Mouse (Mus musculus): Measurements from ENCODE around the gene Dcdc2b.

Gene Dcdc2b

DNA sequence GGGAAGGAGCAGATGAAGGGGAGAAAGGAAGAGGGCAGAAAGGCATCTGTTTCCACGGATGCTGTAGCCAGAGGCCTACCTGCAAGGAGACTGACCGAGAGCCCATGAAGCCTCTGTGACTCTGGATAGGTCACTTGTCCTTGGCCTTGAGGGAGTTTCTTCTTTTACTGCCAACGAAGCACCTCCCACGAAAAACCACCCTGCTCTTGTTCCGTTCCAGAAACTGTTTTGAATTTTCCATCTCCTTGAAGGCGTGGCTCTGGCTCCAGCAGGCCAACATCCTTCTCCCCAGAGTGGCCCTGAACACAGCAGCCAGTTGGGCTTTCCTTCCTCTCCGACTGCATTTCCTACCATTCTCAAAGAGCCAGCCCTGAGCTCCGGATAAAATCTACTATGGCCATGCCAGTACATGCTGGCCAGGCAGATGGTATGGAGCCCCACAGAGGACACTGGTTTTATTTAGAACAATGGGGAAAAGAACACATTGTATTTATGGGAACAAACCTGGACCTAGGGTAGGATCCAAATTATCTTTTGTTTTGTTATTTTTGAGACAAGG lies 7.3 kb upstream of the Dcdc2b start:
- DNase-seq (ENCODE audit: low spot score in 2 of 2): no peak

DNA sequence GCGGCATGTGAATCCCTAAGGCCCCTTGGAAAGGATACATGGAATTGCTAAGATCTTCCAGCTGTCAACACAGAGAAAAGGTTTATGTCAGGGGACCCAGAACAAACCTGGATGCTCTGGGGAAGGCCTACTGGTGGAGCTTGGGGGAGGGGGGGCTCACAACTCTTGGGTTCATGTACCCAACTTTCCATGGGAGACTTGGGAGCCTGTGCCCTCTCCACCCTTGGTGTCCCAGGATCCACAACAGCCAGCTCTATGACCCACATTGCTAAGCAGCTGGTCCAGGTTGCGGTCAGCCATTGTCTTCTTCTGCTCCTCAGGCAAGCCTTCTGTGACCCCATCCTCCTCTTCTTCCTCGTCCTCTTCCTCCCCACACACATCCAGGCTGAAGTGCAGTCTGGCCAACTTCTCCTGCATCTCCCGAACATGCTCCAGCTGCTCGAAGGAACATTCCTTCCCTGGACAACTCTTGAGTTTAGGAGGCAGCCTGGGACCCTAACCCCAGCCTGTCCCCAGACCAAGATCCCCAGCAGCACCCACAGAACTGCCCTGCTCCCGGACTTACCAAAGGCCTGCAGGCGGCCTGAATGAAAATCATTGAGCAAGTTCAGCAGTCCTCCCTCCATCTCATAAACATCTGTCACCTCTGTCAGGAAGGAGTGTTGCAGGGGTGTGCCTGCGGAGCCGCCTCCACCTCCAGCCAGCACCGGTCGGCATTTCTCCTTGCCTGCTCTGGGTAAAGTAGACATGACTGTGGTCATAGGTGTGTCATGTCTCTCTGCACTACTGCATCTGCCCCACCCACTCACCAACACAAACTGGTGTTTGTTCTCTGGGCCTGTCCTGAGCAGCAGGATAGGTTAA lies 6.6 kb upstream of the Dcdc2b start:
- no peak for DNase-seq (ENCODE audit: low spot score in 2 of 2)

DNA sequence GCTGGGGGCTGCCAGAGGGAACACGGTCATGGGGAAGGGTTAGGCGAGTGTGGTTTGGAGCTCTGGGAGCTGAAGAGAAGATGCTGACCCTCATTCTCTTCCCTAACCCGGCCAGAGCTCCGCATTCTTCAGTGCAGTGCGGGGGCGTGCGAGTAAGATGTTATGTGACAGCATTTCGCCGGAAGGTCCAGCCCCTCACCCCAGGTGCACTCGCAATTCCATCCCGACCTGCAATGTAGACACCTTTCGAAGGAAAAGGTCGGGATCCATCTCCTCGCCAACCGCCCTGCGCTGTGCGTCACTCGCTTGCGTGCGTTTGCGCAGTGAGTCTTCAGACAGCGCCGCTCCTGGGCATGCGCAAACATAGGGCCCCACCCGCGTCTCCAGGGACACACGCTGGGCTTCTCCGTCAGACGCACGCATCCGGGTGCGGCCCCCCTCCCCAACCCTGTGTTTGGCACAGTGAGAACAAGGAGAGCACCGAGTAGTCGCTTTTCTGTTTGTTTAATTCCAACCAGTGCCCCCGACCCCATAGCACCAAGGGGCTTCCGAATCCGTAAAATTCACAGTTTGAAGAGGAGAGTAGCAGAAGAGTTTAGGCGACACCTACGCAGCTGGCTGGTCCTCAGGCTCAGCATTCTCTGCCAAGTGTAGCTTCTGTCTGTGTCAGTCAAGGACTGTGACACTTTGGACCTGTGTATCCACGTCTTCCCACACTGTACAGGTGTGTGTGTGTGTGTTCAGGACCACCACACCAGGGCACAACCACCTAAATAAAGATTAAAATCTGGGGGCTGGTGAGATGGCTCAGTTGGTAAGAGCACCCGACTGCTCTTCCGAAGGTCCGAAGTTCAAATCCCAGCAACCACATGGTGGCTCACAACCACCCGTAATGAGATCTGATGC lies 5.0 kb upstream of the Dcdc2b start, which contains the start of gene Iqcc:
TSS of gene Iqcc (minus strand) at position 314 of the 906 bp plus-strand sequence.
- DNase-seq (ENCODE audit: low spot score in 2 of 2): peak; percentile 94 to 97

DNA sequence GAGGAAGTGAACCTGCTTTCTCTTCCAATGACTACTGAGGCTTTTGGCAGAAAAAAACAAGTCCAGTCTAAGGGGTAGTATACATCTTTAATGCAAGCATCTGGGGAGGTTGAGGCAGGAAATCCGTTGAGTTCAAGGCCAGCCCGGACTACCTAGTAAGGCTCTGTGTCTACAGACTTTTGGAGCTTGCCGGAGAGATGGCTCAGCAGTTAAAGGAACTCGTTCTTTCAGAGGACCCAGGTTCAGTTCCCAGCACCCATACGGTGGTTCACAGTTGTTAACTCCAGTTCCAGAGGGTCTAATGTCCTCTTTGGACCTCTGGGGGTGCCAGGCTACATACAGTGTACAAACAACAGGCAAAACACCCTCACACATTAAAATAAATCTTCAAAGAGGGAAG lies 4.0 kb upstream of the Dcdc2b start:
- DNase-seq (ENCODE audit: low spot score in 2 of 2): no peak

DNA sequence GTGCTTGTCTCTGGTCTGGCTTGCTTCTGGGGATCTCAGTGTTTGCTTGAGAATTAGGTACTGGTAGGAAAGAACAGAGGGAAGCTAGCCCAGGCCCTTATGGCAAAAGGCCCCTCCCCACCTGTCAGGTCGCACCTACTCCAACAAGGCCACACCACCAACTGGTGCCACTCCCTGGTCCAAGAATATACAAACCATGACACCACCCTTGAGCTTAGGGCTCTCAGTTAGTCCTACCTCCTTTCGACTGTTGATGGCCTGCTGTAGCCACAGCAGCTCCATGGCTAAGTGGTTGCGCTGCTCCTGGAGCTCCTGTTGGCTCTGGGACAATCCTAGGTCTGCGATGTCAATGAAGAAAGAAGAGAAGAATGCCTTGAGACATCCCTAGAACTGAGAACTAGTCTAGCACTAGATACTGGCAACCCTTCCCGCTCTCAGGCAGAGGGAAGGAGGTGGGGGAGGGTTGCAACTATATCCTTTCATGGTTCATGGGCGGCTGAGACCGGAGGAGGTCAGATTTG lies 3.1 kb upstream of the Dcdc2b start:
- no peak for DNase-seq (ENCODE audit: low spot score in 2 of 2)

DNA sequence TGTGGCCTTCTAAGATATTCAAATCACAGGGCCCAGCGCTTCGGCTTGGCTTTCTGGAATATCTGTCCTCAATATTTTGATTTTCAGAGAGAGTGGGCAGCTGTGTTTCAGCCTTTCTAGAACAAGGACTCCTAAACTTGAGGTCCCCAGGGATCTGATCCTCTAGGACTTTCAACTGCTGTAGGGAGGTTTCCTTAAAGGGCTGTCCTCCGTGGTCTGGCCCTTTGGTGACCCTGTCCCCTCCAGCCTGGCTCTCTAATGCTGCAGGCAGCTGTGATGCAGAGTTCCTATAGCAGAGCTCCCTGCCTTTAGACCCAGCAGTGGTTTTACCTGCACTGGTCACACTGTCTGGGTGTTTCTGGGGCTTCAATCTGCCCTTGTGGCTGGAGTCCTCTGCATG lies 2.6 kb upstream of the Dcdc2b start:
- no peak for DNase-seq (ENCODE audit: low spot score in 2 of 2)

DNA sequence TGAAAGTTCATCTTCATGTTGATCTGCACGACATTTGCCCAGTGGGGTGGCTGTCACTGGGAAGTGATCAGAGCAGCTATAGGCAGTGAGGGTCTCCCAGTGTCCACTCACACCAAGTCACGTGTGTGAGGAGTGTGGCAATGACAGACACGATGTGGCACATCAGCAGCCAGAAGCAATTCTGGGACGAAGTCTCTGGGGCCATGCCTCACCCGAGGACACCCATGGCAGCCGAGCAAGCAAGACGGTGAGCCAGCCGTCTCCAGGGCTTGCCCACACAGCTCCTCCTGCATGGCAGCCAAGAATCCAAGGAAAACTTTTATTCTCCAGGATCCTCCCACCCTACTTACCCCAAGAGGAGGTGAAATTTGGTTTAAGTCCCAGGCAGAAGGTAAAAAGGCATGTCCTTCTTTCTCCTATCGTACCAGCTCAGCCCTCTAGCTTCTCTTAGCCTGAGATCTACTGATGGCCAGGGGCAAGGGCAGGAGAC lies 1.8 kb upstream of the Dcdc2b start:
- no peak for DNase-seq (ENCODE audit: low spot score in 2 of 2)

DNA sequence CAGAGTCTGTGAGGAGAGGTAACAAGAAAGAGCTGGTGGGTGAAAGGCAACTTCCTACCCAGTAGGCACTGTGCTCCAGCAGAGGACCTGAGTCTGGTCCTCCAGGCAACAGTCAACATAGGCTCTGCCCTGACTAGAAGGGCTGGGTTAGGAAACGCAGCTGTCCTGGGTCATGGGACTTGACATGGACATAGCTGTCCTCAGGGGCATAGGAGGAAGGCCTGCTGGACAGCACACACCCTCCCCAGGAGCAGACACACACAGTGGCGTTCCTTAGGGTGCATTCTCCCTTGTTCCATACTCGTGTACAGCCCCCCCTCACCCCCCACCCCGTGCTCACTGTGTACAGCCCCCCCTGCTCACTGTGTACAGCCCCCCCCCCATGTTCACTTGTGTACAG lies 3.6 kb downstream of the Dcdc2b start:
- DNase-seq (ENCODE audit: low spot score in 2 of 2): no peak

DNA sequence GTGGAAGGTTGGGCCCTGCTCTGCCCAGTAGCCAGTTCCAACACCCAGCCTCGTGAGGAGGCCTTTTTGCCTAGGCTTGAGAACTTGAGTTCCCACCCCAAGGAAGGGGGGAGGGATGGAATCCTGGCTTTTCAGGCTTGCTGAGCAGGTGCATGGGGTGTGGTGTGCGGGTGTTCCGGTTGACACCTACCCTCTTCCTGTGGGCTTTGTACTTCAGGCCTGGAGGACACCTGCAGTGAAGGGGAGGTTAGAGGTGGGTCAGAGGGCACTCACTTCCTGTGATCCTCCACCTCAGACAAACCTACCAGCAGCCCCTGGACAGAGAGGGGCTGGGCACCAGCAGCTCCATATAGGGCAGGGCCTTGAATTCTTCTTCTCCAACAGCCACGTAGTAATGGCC lies 4.0 kb downstream of the Dcdc2b start:
- no peak for DNase-seq (ENCODE audit: low spot score in 2 of 2)

DNA sequence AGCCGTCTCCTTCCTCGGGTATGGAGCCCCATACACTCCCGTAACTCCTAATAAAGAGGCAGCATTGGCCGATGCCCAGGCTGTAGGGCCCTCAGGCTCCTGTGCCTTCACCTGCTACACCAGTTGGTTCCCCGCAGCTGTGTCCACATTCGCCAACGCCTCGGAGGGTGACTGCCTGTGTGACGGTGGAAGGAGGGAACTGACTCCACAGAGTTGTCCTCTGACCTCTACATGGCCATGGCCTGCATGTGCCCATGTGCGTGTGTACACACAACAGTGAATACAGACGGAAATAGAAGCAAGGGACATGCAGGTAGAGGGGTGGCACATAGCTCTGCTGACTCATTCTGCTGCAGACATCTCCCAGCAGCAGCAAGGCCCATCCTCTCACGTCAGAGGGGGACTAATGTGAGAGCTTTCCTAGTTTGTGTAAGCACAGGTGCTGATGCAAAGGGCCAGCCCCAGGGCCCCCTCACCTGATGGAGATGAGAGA lies 4.9 kb downstream of the Dcdc2b start:
- peak in 1 of 2 experiments; percentile 67 for DNase-seq (ENCODE audit: low spot score in 2 of 2)

DNA sequence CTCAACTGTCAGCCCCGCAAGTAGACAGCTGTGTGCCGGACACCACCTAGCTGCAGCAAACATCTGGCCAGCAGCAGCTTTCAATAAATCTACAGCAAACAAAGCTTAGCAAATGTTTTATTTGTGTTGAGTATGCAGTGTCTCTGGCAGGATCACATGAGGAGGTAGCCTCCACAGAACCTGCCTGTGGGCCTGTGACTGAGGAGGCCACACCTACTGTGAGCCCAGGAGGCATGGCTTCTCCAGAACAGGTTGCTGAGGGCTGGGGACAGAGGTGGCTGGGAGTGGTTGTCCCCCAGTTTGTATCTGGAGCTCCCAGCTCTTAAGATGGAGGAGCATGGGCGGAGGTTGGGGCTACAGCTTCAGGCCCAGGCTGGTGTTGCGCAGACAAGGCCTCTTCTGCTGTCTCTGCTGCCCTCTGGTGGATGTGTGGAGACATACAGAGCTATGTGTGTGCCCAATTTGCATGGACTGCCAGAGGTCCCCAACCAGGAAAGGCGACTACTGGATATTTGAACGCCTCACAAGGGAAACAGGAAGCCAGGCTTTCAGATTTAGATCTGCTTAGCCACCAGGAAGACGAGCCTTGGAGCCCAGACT lies 5.5 kb downstream of the Dcdc2b start:
- DNase-seq (ENCODE audit: low spot score in 2 of 2): peak; percentile 85 to 93

DNA sequence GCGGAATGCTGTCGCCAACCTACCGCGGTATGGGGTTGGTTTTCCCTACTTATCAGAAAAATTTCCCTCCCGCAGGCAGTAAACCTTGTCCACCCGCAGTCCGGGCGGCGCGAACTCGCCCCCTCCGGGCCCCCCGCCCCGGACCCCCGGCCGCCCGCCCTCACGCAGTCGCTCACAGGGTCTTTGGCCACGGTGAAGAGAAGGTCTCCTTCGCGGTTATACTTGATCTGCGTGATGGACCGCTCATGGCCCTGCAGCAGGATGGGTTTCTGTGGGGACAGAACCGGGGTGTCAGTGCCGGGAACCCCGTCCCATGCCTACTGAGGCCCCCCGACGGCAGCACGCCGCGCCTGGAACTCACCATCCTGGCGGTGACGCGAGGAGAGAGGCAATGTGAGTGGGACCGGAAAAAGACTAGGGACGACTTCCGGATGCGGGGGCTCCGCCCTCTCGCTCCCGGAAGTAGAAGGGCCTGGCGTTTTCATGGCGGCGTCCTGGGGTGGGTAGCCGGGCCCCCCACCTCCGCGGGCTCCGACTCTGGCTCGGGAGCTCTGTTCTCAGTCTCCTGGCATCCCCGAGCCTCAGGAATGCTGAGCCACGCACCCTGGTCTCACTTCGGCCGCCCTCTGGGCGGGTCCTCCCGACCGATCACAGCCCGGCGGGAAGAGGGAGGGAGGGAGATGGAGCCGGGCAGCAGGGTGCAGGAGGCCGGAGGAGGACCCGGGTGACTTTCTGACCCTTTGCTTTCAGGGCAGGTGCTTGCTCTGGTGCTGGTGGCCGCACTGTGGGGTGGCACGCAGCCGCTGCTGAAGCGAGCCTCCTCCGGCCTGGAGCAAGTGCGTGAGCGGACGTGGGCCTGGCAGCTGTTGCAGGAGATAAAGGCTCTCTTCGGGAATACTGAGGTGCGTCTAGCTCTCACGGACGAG lies 13.6 kb downstream of the Dcdc2b start, which contains the start of the genes Eif3i and Tmem234:
TSS of gene Eif3i (minus strand) at position 416 of the 926 bp plus-strand sequence.
TSS of gene Tmem234 (plus strand) at position 436 of the 926 bp plus-strand sequence.
- DNase-seq (ENCODE audit: low spot score in 2 of 2): peak; percentile 83 to 90

DNA sequence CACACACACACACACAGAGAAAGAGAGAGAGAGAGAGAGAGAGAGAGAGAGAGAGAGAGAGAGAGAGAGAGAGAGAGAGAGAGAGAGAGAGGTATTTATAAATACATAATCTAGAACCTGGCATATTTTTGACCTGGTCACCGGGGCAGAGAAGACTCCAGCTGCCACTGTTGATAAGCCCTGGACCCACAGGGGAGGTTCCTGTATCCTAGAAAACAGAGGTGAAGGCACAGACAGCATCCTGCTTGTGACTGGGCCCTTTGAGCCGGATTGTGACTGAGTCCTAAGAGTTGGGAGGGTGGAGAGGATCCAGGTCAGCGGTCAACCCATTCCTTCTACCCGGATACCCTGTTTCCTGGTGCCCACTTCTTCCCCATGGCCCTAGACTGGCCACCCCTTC lies 25.2 kb downstream of the Dcdc2b start:
- peak in 1 of 2 experiments; percentile 46 for DNase-seq (ENCODE audit: low spot score in 2 of 2)

DNA sequence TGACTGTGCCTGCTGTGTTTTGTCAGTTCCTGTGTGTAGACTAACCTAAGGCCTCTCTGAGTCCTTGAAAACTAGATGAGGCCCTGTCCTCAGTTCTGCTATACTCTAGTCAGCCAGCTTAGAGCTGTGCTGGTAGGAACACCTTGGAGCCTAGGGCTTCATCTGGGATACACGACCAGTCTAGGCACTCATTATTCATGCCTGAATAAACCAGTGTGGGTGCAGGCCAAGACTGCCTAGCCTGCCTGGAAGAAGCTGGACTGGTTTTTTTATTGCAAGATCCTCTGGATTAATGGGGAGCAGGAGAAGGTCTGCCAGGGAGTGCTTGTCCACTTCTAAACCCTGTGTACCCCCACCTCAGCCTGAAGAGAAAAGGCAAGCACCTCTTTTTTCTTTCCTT lies 27.1 kb downstream of the Dcdc2b start:
- no peak for DNase-seq (ENCODE audit: low spot score in 2 of 2)

DNA sequence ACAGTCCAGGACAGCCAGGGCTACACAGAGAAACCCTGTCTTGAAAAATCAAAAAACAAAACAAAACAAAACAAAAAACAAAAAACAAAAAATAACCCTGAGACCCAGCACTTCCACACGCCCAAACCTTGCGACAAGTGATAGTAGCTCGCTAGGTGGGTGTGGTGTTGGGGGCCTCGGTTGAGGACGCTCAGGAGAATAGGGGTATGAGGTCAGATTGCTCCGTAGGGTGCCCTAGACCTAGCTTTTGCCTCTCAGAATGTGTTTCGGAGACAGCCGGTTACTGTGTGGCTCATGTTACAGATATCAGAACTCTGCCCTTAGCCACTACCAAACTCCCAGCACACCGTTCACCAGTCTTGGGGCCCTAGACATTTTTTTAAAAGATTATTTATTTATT lies 28.3 kb downstream of the Dcdc2b start:
- no peak for DNase-seq (ENCODE audit: low spot score in 2 of 2)

DNA sequence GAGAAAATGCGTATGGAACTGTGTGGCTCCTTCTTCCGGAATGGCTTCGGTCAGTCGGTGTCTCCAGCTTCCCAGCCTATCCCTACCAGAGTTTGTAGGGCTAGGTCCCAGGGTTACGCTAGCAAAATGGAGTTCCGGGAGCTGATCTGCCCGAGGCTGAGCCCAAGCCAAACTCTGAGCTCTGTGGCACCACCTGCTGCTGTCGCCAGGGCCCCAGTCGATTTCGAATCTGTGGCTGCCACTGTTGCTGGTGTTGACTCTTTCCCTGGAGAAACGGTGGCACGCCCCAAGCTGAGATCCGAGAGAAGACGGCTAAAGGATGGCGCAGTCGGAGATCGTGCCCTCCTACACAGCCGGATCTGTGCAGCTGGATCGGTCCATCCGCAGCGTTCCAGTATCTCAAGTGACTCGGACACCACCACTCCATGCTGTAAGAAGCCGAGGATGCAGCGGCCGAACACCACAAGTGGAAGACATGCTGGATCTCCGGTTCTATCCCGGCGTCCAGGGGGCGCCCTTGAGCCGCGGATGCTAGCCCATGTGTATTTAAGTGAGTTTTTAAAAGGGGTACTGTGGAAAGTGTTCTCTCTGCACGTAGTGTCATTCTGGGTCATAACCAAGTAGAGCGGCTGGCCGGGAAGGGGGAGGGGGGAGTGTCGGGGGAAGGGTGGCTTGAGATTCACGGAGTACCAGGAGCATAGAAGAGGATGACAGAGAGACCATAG lies 29.0 kb downstream of the Dcdc2b start:
- peak; percentile 88 to 96 for DNase-seq (ENCODE audit: low spot score in 2 of 2)

DNA sequence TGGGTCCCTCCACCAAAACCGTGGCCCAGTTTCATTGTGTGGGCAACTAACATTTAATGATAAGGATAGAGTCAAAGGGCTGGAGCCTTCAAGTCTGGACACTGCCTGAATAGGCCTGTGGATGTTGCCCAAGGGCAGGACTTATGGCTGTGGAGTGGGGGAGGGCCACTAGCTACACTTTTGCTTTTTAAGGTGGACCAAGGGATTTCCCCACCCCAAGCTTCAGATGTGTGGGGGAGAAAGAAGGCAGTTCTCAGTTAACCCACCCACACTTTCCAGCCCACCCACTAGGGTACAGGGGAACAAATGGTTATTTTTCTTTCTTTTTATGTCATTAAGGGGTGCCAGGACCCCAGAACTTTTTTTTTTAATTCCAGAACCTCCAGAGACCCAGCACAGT lies 29.7 kb downstream of the Dcdc2b start:
- no peak for DNase-seq (ENCODE audit: low spot score in 2 of 2)

DNA sequence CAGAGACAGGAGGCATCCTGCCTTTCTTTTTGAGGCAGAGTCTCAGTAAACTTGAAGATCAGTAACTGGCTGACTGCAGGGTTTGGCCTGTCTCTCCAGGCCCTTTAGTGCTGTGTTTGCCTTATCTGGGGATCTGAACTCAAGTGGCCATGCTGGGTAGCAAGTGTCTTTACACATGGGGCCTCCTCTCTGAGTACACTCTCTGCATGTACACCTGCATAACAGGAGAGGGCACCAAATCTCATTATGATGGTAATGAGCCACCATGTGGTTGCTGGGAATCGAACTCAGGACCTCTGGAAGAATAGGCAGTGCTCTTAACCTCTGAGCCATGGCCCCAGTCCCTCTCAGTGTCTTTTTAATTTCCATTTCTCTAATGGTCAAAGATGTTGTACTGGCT lies 31.8 kb downstream of the Dcdc2b start:
- DNase-seq (ENCODE audit: low spot score in 2 of 2): no peak

DNA sequence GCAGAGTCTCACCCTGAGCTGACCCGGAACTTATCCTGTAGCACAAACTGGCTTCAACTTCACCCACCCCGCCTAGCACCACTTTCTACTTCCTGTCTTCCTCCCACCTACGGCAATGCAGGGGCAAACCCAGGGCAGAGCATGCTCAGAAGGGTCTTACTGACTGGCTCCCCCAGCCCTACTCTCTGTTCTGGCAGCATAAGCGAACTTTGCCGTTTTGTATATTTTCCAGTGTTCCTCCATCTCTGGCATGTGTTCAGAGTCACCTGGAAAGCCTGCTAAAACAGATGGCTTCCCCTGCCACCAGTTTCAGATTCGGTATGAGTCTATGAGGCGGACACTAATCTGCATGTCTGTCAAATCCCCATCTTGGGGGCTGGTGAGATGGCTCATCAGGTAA lies 33.7 kb downstream of the Dcdc2b start:
- no peak for DNase-seq (ENCODE audit: low spot score in 2 of 2)

Data from spleen, postnatal 4 days (tissue).